Mouse (Mus musculus) liver, adult 2 months (tissue): ENCODE measurements around the gene Emc8. TPM values are rescaled to one million over a fixed set of nuclear protein-coding genes. Genes with fewer than 3 reads are reported as not detected.

Source experiments
- DNase-seq: peaks from one replicate; pipeline ENCODE4 v3.0.0-alpha.2; 2011; ENCODE audit warnings: low read depth, low spot score; ENCODE audit errors: extremely low read depth
- H3K27ac ChIP-seq: fragments of 200-500 bp; replicated peaks from 2 replicates; pipeline ENCODE4 v1.5.1; 2012; ENCODE audit warnings: low read depth, mild to moderate bottlenecking, control low read depth, inconsistent platforms, low read length; ENCODE audit not compliant: insufficient read depth
- H3K27me3 ChIP-seq: fragments of 200-500 bp; 2 replicates; pipeline ENCODE4 v1.6.1; 2012; ENCODE audit warnings: mild to moderate bottlenecking, moderate library complexity, low read length, inconsistent platforms; ENCODE audit not compliant: control insufficient read depth, insufficient read depth
- H3K36me3 ChIP-seq: fragments of 200-500 bp; 2 replicates; pipeline ENCODE4 v1.6.1; 2012; ENCODE audit warnings: low read length, inconsistent platforms; ENCODE audit not compliant: control insufficient read depth, insufficient read depth
- H3K4me1 ChIP-seq: fragments of 200-500 bp; 2 replicates; pipeline ENCODE4 v1.6.1; 2011; ENCODE audit warnings: low read length; ENCODE audit not compliant: control insufficient read depth, insufficient read depth
- H3K4me3 ChIP-seq: fragments of 200-500 bp; 2 replicates; pipeline ENCODE4 v1.5.1; 2011; ENCODE audit warnings: low read depth, mild to moderate bottlenecking, control low read depth, low read length, moderate library complexity; ENCODE audit not compliant: insufficient read depth
- H3K79me2 ChIP-seq: fragments of 200-500 bp; 2 replicates; pipeline ENCODE4 v1.6.1; 2012; ENCODE audit warnings: inconsistent platforms, mild to moderate bottlenecking, low read length, moderate library complexity; ENCODE audit not compliant: control insufficient read depth, insufficient read depth
- H3K9ac ChIP-seq: fragments of 200-500 bp; 2 replicates; pipeline ENCODE4 v1.6.1; 2012; ENCODE audit warnings: low read depth, mild to moderate bottlenecking, control low read depth, inconsistent platforms, low read length
- CTCF ChIP-seq: fragments of 200-500 bp; IDR thresholded peaks from 2 replicates; pipeline ENCODE4 v1.5.1; 2011; ENCODE audit warnings: low read depth, low read length, control low read depth
- POLR2A ChIP-seq: fragments of 200-500 bp; IDR thresholded peaks from 2 replicates; pipeline ENCODE4 v1.6.1; 2011; ENCODE audit warnings: low read length, control low read depth; ENCODE audit not compliant: insufficient read depth; ENCODE audit errors: extremely low read depth
- WGBS: fragments of 180-500 bp; shearing (Covaris S2); methylation state at CpG from one replicate; pipeline ENCODE4 v1.1.7; 2018; 5-methylcytosine and 5-hydroxymethylcytosine counted together
- polyA plus RNA-seq: library from polyadenylated mRNA; depleted of rRNA; stranded (reverse); fragments of >200 nt; gene quantifications from 2 replicates; pipeline ENCODE4 v1.2.3, GENCODE M21; 2012
- total RNA-seq: library from RNA; depleted of rRNA; stranded (reverse); fragments of >200 nt; gene quantifications from 2 replicates; pipeline ENCODE4 v1.2.3, GENCODE M21; 2014

Gene Emc8
- total and polyA plus RNA-seq, 2 experiments, result 6.7 to 47.8 TPM

DNA sequence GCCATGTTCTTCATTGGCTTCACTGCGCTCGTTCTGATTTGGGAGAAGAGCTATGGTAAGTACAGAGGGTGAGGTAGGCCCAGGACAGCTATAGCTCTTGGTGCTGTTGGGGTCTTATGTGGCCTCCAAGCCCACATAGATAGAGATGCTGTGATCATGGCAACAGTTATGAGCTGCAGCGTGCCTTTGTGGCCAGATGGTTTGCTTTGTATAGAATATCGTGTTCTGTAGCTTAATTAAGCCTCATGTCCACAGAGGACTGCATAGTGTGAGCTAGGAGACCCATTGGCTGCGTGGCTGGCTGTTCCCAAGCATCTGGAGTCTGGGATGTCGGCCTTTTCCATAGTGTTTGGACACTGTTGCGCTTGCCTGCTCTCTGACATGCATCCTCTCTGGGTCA is 4.9 kb upstream of the Emc8 start:
- Histone ChIP-seq H3K4me3 (no peak overlapping the region), H3K27ac (no peak overlapping the region), H3K36me3 (peaks cover 19% of the 10 kb centered on the region; the same call in 1 of the 2 replicates), H3K4me1 (0 out of 2 replicates have a peak, but pooled peaks cover 2% of the 10 kb centered on the region), H3K27me3 (no peaks in the 10 kb centered on the region), H3K79me2 (peaks cover 3% of the 10 kb centered on the region; the same call in 1 of the 2 replicates), H3K9ac (no peak overlapping the region)
- no peak for DNase-seq
- 97% methylated on average over 7 of the region's 7 CpGs for WGBS
- no peak for TF ChIP-seq CTCF
- TF ChIP-seq POLR2A, result no peak

DNA sequence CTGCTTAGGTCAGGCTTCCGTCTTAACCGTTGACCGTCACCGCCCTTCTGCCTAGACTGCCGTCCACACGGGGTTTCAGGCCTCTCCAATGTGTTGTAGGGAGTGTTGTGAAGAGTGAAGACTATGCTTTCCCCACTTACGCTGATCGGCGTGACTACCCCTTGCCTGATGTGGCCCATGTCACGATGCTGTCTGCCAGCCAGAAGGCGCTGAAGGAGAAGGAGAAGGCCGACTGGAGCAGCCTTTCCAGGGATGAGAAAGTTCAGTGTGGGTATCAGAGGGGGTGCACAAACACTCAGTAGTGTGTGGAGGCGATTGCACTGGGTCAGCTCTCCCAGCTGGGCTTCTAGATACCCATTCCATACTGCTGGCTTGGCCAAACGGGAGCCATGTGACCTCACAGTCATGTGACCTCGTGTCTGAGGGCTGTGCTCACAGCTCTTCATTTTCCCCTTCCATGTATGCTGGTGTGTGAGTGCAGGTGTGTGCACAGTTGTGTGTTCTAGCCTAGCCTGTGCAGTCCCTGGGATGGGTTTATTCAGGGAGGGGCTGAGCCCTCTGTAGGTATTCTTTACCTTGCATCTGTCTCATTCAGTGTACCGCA is 4.4 kb upstream of the Emc8 start:
- Histone ChIP-seq H3K9ac (no peak overlapping the region), H3K4me3 (no peak overlapping the region), H3K27ac (no peak overlapping the region), H3K36me3 (peaks cover 19% of the 10 kb centered on the region; the same call in 1 of the 2 replicates), H3K79me2 (peaks cover 6% of the 10 kb centered on the region; the same call in 1 of the 2 replicates), H3K4me1 (0 out of 2 replicates have a peak, but pooled peaks cover 2% of the 10 kb centered on the region), H3K27me3 (no peaks in the 10 kb centered on the region)
- WGBS, result 88% methylated on average over 16 of the region's 16 CpGs
- DNase-seq, result no peak
- TF ChIP-seq POLR2A, result no peak
- no peak for TF ChIP-seq CTCF

DNA sequence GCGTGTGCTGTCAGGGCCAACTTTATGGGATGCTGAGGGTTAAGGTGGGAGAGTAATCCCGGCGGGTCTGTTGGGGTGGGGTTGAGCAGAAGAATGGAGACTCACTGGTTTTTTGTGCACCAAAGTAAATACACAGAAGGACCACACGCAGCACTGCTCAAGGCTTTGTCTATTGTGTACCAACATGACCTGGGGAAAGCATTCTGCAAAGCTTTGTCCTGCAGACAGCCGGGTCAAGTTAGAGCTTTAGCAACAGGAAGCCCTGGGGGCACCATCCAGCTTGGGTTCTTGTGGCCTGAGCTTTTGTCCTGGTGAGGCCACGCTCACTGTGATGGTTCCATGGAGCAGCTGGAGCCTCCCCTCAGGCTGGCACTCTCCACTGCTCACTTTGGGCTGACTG is 3.4 kb upstream of the Emc8 start:
- no peak for DNase-seq
- TF ChIP-seq POLR2A (no peak), CTCF (no peak)
- Histone ChIP-seq H3K27me3 (no peaks in the 10 kb centered on the region), H3K36me3 (peaks cover 19% of the 10 kb centered on the region; the same call in 1 of the 2 replicates), H3K79me2 (peaks cover 11% of the 10 kb centered on the region; the same call in 1 of the 2 replicates), H3K4me3 (no peak overlapping the region), H3K4me1 (peaks cover 5% of the 10 kb centered on the region), H3K27ac (no peak overlapping the region), H3K9ac (no peak overlapping the region)
- 77% methylated on average over 6 of the region's 6 CpGs for WGBS

DNA sequence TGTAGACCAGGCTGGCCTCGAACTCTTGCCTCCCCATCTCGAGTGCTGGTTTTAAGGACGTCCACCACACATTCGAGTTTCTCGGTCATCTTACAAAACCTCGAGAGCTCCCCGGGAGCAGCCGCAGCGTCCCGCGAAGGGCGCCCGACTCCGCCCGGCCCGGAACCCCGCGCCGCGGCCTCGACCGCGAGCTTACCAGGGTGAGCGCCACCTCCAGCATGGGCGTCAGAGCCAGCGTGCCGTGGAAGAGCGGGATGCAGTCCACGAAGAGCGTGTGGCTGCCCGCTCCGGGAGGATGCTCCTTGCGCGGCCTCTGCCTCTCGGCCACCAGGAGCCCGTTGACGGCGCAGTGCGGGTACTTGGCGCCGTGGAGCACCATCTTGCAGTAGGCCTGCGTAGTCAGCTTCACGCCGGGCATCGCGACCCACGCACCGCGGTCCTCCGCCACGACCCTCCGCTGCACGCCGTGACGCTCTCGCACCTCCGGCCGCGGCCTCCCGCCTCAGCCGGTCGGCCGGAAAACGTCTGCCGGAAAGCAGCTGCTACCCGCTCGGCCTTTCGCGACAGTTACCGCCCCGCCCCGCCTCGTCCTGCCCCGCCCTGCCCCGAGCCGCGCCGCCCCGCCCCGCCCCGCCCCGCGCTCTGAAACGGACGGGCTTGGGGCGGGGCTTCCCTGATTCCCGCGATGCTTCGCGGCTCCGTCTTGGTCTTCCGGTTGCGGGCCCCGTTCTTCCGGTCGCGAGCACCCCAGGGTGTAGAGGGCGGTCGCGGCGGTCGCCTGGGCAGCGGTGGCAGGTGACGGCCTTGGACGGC is 606 bp downstream of the Emc8 start, which contains the start of the genes Gm27021 and Cox4i1:
Gene Gm27021 (minus strand): TSS at position 519 of the 813 bp plus-strand sequence.
Gene Cox4i1 (plus strand): TSS at position 662 of the 813 bp plus-strand sequence.
- 1% methylated on average over 105 of the region's 105 CpGs for WGBS
- peaks cover 20% of the 10 kb centered on the region for H3K4me1 ChIP-seq
- H3K27ac ChIP-seq, result peak within 1 kb of the TSS; percentile 95
- no peaks in the 10 kb centered on the region for H3K27me3 ChIP-seq
- peak within 1 kb of the TSS; percentile 95 for H3K4me3 ChIP-seq
- H3K36me3 ChIP-seq, result peaks cover 11% of the 10 kb centered on the region; the same call in 1 of the 2 replicates
- DNase-seq, result peak; percentile 71
- TF ChIP-seq CTCF (no peak), POLR2A (peak; percentile 58; the same call in 1 of the 2 replicates)
- H3K9ac ChIP-seq, result peak within 1 kb of the TSS; percentile 98
- H3K79me2 ChIP-seq, result peaks cover 32% of the 10 kb centered on the region

DNA sequence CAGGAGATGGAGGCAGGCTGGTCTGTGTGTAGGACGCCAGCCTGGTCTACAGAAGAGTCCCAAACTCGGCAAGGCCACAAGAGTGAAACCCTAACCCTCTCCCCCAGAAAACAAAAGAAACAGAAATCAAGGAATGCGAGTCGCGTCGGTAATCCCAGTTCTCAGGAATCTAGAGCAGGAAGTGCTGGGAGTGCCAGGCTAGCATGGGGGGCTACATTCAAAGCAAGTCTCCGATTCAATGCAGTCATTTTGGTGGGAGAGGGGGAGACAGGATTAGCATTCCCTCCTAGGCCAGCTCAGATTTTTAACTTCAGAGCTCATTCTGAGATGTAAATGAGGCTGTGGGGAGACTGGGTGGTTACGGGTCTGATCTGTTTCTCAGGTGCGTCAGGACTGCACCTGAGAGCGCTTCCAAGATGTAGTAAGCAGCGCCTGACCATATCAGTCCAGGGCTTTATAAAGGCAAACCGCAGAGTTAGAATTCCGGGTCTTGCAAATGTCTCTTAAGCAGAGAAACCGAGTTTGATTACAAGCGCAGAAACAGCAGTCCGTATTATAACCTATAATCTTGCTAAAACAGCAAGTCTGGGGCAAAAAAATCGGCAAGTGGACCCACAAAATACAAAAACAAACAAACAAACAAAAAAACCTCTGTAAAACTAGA is 1.4 kb downstream of the Emc8 start:
- H3K79me2 ChIP-seq, result peaks cover 35% of the 10 kb centered on the region
- H3K36me3 ChIP-seq, result peaks cover 10% of the 10 kb centered on the region; the same call in 1 of the 2 replicates
- DNase-seq, result peak; percentile 13
- no peak overlapping the region for H3K27ac ChIP-seq
- H3K27me3 ChIP-seq, result no peaks in the 10 kb centered on the region
- H3K9ac ChIP-seq, result peak overlapping the region; percentile 56
- TF ChIP-seq CTCF (no peak), POLR2A (no peak)
- H3K4me1 ChIP-seq, result peaks cover 20% of the 10 kb centered on the region
- WGBS, result 12% methylated on average over 17 of the region's 17 CpGs
- peak overlapping the region; percentile 25 for H3K4me3 ChIP-seq
